Mouse (Mus musculus): ENCODE results near the gene Gm21789. TPM values are rescaled to one million over a fixed set of nuclear protein-coding genes. Genes with fewer than 3 reads are reported as not detected.

Gm21789 gene
- polyA plus RNA-seq (2015; fragmentation: Illumina TruSeq; extraction: RNeasy Lipid Tissue Mini Kit (QIAGEN cat#74804); ENCODE audit: insufficient read depth, low replicate concordance), result not detected

DNA sequence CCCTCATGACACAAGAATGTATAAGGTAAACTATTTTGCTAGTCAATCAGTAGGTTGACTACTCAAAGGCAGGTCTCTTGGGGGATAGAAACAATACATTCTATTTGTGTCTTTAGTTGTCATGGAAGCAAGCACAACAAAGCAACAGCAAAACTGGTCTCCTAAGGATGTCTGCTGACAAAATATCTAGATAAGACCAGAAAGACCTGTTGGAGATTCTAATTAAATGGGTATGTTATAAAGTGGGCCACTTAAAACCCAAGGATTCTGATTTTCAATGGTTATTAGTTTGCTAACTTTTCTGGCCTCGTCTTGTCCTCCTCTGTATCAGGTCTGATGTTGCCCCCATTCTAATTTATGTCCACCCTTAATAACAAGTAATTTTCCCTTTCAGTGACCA, at the start of gene Gm21789:
Gm21789 (plus strand) TSS at position 301 of the 400 bp plus-strand sequence.

DNA sequence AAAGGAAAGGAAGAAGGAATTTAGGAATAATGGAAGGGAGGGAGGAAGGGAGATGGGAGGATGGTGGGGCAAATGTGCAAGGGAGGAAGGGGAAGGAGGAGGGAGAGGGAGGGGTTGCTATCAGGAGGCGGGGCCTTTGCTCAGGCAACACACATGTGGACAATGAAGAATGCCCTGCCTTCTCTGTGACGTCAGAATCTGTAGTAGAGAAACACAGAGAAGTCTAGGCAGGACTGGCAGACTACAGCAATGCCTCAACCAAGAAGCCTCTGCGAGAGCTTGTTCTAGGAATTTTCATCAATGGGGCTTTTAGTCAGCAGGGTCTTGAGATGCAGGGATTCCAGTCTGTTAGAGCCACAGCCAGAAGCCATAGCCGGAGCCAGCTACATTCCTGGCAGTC, 47.2 kb upstream of the Gm21789 start, which contains the start of gene Btbd35f30:
Btbd35f30 (plus strand) TSS at position 301 of the 400 bp plus-strand sequence.

GRCm38 (mm10) chrX:32973597-32973996, 32.0 kb downstream of the Gm21789 start, which contains the start of gene Btbd35f5:
TSS of gene Btbd35f5 (plus strand) at chrX:32973897.

Other genes starting within 250 kb of the Gm21789 start
- not detected for gene Btbd35f21, start 215.7 kb upstream of the Gm21789 start, polyA plus RNA-seq (2015; fragmentation: Illumina TruSeq; extraction: RNeasy Lipid Tissue Mini Kit (QIAGEN cat#74804); ENCODE audit: insufficient read depth, low replicate concordance)
- not detected for gene Btbd35f30, start 47.1 kb upstream of the Gm21789 start, polyA plus RNA-seq (2015; fragmentation: Illumina TruSeq; extraction: RNeasy Lipid Tissue Mini Kit (QIAGEN cat#74804); ENCODE audit: insufficient read depth, low replicate concordance)
- gene Btbd35f5, start 32.1 kb downstream of the Gm21789 start, polyA plus RNA-seq (2015; fragmentation: Illumina TruSeq; extraction: RNeasy Lipid Tissue Mini Kit (QIAGEN cat#74804); ENCODE audit: insufficient read depth, low replicate concordance), result not detected

Measured in spleen, adult 10 weeks (tissue).